Mouse (Mus musculus) C2C12 (cell line): ENCODE results near the gene Clcn3.

Experiments used
- CEBPB ChIP-seq: IDR thresholded peaks from one replicate; pipeline ENCODE4 v1.6.1; 2011; ENCODE audit warnings: low read depth, mild to moderate bottlenecking, control low read depth, moderate library complexity
- CTCF ChIP-seq: IDR thresholded peaks from one replicate; pipeline ENCODE4 v1.5.1; 2011; ENCODE audit not compliant: control insufficient read depth, insufficient read depth, insufficient read length

- TF ChIP-seq CEBPB (no peak), CTCF (no peak)
Measured at GRCm38 (mm10) chr8:60962763-60963162, 20.3 kb downstream of the Clcn3 start.
